Mouse (Mus musculus): Measurements from ENCODE around the gene Ccnd1.
"Not testable (repeated sequence)": the region's sequence is repeated elsewhere in the genome, so short reads cannot be mapped to it uniquely, and the experiment has no call there.

The Ccnd1 gene

DNA sequence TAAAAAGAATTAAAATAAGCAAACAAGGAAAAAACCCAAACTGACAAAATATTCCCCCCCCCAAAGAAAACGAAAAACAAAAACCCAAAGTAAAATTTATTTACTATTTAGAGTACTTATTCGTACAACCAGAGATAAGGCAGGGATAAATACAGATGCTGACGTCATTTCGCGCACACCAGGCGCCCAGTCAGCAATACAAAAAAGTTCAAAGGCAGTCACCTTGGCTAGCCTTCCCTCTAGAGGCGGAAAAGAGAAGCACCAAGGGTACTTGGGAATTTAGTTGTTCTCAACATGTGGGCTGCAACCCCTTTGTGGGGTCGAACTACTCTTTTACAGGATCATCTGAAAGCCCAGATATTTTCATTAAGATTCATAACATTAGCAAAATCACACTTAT lies 31.9 kb downstream of the Ccnd1 start:
- DNase-seq (ENCODE audit: low spot score), result no peak

DNA sequence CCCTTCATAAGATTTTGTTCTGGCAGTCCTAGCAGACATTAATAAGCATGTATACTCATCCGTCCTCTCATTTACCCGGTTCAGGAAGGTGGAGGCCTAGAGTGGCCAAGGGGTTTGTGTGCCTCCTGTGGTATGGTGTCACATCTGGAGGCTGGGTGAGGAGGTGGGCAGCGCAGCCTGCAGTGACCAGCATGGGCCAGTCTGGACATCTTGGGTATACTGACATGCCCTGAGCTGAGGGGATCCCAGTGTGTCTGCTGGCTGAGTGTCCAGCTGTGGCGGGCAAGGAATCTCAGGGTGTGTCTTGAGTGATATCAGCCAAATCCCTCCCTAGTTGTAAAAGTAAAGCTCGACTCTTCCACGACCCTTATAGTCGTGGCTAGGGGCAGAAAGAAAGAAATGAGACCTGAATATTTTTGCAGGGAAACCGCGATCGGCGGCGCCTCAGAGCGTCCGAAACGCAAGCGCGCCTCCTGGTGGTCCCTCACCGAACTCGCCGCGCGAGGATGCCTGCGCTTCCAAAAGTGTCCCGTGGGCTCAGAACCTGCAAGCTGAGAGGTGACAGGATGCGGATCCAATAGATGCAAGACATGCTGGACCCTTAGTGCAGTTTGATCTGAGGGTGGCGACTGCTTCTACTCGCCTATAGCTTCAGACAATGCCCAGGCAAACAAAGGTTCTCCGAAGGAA lies 32.9 kb downstream of the Ccnd1 start:
- peak; percentile 46 for DNase-seq (ENCODE audit: low spot score)

DNA sequence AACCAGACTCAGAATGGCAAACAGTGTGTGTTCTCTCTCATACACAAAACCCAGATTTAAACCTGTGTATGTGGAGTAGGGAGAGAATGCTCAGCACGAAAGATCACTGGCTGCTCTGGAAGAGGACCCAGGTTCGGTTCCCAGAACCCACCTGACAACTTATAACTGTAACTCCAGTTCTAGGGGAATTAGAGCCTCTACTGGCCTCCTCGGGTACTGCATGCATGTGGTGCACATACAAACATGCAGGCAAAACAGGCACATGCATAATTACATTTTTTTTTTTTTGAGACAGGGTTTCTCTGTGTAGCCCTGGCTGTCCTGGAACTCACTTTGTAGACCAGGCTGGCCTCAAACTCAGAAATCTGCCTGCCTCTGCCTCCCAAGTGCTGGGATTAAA lies 34.2 kb downstream of the Ccnd1 start:
- DNase-seq (ENCODE audit: low spot score), result not testable (repeated sequence)

DNA sequence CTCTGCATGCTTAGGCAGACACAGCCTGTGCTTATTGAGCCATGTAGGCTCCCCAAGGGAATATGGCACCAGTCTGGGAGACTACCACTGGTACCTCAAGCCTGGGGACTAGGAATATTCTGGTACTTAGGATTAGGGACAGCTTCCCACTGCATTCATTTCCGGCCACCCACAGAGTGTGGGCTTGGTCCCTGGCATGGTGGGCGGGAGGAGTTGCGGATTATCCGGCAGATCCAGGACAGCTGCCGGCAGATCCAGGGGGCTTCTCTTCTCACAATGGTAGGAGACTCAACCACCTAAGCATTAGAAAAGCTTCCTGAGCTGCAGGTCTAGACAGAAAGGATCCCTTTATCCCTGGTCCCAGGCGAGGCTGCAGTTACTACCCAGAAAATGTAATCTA lies 41.2 kb downstream of the Ccnd1 start:
- DNase-seq (ENCODE audit: low spot score), result no peak

DNA sequence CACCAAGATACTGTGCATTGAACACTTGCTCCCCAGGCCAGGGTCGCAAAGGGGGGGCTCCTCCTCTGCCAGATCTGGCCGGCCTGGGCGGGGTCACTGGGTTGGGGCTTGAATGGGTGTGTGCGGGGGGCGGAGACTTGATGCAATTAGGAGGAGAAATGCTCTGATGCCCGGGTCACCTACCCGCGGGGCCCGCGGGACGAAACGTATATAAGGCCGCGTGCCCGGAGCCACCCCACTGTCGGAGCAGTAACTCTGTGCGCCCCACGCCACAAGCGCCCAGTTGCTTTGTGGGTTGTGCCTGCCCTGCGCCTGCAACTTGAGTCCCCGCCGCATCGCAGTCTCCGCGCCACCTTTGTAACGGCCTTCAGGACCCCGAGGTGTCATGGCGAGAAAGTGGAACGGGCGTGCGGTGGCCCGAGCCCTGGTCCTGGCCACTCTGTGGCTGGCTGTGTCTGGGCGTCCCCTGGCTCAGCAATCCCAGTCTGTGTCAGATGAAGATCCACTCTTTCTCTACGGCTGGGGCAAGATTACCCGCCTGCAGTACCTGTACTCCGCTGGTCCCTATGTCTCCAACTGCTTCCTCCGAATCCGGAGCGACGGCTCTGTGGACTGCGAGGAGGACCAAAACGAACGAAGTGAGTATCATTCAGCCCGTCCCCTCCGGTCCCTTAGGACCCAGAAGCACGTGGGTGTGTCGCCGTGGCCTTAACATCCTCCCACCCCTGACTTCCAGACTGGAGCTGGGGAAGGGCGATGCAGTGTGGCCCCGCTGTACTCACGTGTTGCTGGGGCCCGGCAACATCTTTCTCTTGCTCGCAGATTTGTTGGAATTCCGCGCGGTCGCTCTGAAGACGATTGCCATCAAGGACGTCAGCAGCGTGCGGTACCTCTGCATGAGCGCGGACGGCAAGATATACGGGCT lies 43.2 kb downstream of the Ccnd1 start, which contains the start of gene Fgf15:
TSS of gene Fgf15 (plus strand) at position 238 of the 925 bp plus-strand sequence.
- DNase-seq (ENCODE audit: low spot score), result no peak

DNA sequence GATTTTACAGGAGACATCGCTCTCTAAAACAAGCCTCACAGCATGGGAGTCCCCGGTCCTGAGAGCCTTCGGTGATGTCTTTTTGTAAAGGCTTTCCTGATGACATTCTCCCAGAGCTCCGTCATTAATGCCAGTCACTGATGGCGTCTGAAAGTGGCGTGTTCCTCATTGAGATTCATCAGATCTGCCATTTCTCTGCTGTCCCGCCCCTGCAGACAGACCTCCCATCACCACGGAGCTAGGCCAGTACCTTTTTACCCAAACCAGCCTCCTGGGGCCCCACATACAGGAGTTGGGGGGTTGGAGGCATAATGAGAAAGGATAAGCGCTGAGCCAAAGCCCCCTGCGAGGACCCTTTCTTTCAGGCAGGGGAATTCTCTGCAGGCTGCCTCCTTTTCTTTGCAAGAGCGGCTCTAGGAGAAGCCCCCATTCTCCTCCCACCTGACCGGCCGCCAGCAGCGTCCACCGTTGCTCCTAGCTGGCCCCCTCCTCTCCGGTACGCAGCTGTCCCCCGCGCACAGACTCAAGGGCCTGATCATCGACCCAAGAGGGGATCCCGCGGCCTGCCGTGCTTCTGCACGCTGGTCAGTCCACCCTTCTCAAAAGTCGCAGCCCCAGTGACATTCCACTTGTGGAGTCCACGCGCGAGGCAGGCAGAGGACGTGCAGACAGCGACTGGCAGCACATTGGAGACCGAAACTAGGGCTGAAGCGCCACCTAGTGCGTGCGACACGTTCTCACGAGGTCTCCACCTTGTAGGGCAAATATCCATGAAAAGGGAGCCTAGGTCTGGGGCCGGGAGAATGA lies 44.2 kb downstream of the Ccnd1 start:
- peak; percentile 48 for DNase-seq (ENCODE audit: low spot score)

DNA sequence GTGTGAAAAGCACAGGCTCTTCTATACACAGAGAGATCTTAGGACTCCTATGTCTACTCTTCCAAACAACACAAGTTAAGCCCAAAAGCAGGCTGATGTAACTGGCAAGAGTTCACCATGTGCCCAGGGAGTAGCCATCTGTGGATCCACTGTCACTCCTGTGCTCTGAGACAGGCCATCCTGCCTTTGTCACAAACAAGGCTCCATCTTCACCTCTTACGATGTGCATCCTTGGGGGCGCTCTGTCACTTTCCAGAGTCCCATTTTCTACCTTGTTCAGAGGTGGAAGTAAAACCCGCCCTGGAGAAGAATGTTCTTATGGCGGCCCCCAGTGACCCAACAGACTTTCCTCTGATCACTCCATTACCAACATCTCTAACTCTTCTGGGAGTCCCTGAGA lies 45.0 kb downstream of the Ccnd1 start:
- no peak for DNase-seq (ENCODE audit: low spot score)

DNA sequence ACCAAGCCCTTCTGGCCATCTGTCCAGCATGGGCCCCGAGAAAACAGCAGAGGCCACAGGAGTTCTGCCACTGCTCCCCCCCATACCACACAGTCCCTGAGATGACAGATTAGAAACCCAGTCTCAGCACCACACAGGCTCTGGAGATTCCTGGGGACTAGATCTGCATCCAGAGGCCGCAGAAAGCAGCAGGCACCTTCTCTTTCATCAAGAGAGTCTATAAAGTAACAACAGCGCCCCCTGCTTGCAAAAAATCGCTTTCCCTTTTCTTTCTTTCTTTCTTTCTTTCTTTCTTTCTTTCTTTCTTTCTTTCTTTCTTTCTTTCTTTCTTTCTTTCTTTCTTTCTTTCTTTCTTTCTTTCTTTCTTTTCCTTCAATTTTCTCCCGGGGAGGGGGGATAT lies 45.5 kb downstream of the Ccnd1 start:
- no peak for DNase-seq (ENCODE audit: low spot score)

DNA sequence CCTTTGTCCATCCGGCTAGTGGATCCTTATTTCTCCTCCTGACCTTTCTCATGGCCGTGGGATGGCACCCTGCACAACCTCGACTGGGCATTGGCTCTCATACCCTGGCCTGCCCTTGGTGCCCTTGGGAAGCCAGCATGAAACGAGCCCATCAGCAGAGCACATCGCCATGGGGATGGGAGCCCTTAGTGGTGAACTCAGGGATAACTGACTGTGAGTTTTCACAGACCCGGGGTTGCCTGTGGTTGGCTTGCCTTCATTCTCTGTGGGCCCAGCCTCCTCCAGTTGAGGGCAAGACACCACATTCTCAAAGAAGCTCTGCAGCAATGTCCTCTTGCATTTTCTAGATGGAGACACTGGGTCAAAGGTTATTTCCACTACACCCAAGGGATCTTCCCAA lies 47.4 kb downstream of the Ccnd1 start:
- DNase-seq (ENCODE audit: low spot score), result no peak

DNA sequence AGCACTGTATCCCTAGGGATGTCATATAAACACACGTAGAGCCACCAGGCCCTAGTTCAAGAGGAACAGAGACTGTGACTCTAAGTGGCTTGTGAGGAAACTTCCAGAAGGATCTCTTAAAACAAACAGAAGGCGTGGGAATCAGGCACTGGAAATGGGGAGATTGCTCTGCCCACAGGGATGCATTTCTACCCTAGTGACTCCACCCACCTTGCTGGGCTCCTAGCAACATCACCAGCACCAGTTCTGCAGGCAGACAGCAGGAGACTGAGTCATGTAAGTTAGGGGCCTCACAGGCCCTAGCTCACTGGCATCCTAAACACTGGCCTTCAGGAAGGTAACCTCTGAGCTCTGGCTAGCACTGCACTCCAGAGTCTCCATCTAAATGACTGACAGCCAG lies 47.9 kb downstream of the Ccnd1 start:
- DNase-seq (ENCODE audit: low spot score), result no peak

DNA sequence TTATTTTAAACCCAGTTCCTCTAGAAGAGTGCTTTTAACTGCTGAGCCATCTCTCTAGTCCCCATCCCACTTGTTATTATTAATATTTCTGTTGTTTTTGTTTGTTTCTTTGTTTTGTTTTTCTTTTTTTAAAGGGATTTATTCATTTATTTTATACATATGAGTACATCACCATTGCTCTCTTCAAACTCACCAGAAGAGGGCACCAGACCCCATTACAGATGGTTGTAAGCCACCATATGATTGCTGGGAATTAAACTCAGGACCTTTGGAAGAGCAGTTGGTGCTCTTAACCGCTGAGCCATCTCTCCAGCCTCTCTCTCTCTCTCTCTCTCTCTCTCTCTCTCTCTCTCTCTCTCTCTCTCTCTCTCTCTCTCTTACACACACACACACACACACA lies 49.1 kb downstream of the Ccnd1 start:
- DNase-seq (ENCODE audit: low spot score), result not testable (repeated sequence)

DNA sequence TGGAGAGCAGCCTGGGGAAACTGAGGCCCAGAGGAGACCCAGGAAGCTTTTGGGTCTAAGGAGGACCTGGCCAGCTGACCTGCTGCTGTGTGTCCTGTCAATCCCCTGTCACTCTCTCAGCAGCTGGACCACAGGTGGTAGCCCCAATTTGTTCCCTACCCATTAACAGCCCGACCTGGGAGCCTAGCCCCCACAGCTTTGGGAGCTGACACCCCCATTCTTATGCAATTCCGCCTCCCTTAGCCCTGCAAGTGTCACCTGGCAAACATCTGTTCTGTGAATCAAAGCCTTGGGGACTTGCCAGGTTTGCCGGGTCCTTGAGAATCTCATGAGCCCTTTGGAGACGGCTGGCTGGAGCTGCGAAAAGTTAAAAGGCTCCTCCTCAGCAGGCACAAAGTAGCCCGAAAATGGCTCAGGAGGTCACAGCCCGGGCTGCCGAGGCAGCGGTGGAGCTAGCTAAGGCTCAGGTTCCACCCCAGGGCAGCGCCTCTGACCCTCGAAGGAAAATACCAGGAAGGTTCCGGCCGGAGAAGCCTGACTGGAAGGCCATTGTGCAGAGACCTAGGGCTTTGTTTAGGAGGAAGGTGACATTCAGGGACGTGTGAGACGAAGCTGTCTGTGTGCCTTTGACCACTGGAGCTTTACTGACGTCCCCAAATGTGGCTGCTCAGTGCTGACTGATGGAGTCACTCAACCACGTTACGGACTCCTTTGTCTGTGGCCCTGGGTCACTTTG lies 51.0 kb downstream of the Ccnd1 start:
- DNase-seq (ENCODE audit: low spot score), result no peak

DNA sequence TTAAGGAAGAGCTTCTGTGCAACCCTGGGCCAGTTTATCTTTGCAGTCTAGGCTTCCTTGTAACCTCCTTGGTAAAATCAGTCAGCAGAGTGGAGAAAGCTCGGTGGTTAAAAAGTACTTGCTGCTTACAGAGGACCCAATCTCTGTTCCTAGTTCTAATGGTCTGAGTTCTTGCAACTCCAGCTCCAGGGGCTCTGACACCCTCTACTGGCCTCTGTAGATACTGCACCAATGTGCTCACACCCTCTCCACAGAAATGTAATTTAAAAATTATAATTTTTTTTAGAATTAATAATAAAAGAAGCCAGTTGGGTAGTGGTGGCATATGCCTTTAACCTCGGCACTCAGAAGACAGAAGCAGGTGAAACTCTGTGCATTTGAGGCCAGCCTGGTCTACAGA lies 52.1 kb downstream of the Ccnd1 start:
- DNase-seq (ENCODE audit: low spot score), result no peak

DNA sequence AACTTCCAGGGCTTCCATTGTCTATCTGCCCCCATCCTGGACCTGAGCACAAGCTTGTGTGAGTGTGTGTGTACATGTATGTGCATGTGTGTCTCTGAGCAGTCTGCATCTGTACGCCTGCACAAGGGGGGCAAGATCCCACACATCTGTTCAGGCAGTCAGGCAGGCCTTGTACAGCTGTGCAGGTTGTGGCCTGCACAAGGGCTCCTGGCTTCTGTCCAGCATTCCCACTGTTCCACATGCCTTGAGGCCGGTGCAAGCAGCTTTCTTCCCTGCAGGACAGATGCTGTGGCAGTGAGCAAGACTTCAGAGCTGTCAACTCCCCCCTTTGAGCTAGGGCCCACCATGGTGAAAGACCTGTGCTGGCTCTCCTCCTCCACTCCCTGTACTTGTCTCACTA lies 56.6 kb downstream of the Ccnd1 start:
- no peak for DNase-seq (ENCODE audit: low spot score)
